Mouse (Mus musculus) heart, embryonic 13.5 days (tissue): ENCODE results near the gene Rhox3a2. TPM values are rescaled to one million over a fixed set of nuclear protein-coding genes. Genes with fewer than 3 reads are reported as not detected.
"Not testable (repeated sequence)": the region's sequence is repeated elsewhere in the genome, so short reads cannot be mapped to it uniquely, and the experiment has no call there.

ENCODE experiments used
- ATAC-seq: fragments of 200-750 bp; cut with Nextera tagmentation; 2 replicates; pipeline ENCODE4 v1.8.0; 2017; ENCODE audit warnings: moderate TSS enrichment; ENCODE audit not compliant: insufficient number of reproducible peaks, low FRiP score, low TSS enrichment; ENCODE audit errors: extremely low read depth
- H3K27ac ChIP-seq: fragments of 300-500 bp; sonication (generic); replicated peaks from 2 replicates; pipeline ENCODE4 v1.5.1; 2015; ENCODE audit warnings: moderate library complexity, mild to moderate bottlenecking, inconsistent platforms
- H3K27me3 ChIP-seq: fragments of 300-500 bp; sonication (generic); replicated peaks from 2 replicates; pipeline ENCODE4 v1.6.1; 2015; ENCODE audit warnings: mild to moderate bottlenecking, inconsistent platforms
- H3K36me3 ChIP-seq: fragments of 300-500 bp; sonication (generic); 2 replicates; pipeline ENCODE4 v1.6.1; 2015; ENCODE audit warnings: mild to moderate bottlenecking, inconsistent platforms
- H3K4me1 ChIP-seq: fragments of 300-500 bp; sonication (generic); 2 replicates; pipeline ENCODE4 v1.6.1; 2015; ENCODE audit warnings: inconsistent platforms
- H3K4me2 ChIP-seq: fragments of 300-500 bp; sonication (generic); 2 replicates; pipeline ENCODE4 v1.6.1; 2015; ENCODE audit warnings: inconsistent platforms, mild to moderate bottlenecking, moderate library complexity
- H3K4me3 ChIP-seq: fragments of 300-500 bp; sonication (generic); 2 replicates; pipeline ENCODE4 v1.5.1; 2015; ENCODE audit warnings: moderate library complexity, mild to moderate bottlenecking, inconsistent platforms
- H3K9ac ChIP-seq: fragments of 300-500 bp; sonication (generic); 2 replicates; pipeline ENCODE4 v1.6.1; 2015; ENCODE audit warnings: inconsistent platforms, mild to moderate bottlenecking, moderate library complexity
- H3K9me3 ChIP-seq: fragments of 300-500 bp; sonication (generic); 2 replicates; pipeline ENCODE4 v1.6.1; 2016; ENCODE audit warnings: inconsistent platforms
- WGBS: fragments of 180-500 bp; shearing (Covaris S2); methylation state at CpG from one replicate; pipeline ENCODE4 v1.1.7; 2015; ENCODE audit warnings: mixed read lengths; 5-methylcytosine and 5-hydroxymethylcytosine counted together
- polyA plus RNA-seq: library from polyadenylated mRNA; unstranded; fragments of >200 nt; fragmentation: Nextera tagmentation; extraction: Ambion mirVana; gene quantifications from 2 replicates; pipeline ENCODE4 v1.2.1, GENCODE M21; 2015

Rhox3a2 gene
- not detected in 2 replicates for polyA plus RNA-seq

- not testable (repeated sequence) for H3K4me3 ChIP-seq, H3K4me2 ChIP-seq, H3K9ac ChIP-seq, H3K36me3 ChIP-seq, H3K27ac ChIP-seq, H3K27me3 ChIP-seq, ATAC-seq, H3K9me3 ChIP-seq, H3K4me1 ChIP-seq
- WGBS = no CpG with 5 or more reads among the region's 1 CpGs
Measured at GRCm38 (mm10) chrX:37379728-37380127, at the start of gene Rhox3a2. Gene Rhox3a2 (plus strand): TSS chrX:37380028.

GRCm38 (mm10) chrX:37390548-37390947 lies 10.7 kb downstream of the Rhox3a2 start, which contains the start of gene Rhox4a2:
Gene Rhox4a2 (plus strand): TSS chrX:37390848.
- not testable (repeated sequence) for H3K9me3 ChIP-seq, H3K36me3 ChIP-seq, H3K27me3 ChIP-seq, H3K4me1 ChIP-seq, H3K27ac ChIP-seq, ATAC-seq, H3K9ac ChIP-seq, H3K4me3 ChIP-seq, H3K4me2 ChIP-seq
- WGBS = 82% methylated on average over 8 of the region's 16 CpGs

DNA sequence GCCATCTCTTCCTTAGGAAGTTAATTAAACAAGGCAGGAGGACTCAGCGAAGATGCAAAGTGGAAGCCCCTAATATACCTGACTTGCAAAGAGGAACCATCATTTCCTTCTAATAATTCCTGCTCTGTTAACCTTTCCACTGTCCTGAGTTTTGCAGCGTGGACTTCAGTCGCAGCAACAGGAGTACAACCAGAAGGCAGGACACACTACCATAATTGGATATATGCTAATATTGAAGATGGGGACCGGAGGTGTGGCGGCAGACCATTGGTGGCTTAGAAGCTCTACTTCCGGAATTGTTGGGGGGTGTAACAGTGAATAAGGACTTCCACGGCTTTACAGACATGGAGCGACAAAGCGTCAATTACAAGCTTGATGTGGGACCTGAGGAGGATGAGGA lies 31.9 kb downstream of the Rhox3a2 start, which contains the start of gene Rhox2b:
Rhox2b (plus strand) TSS at position 301 of the 400 bp plus-strand sequence.
- not testable (repeated sequence) for H3K9me3 ChIP-seq, H3K4me3 ChIP-seq, H3K4me2 ChIP-seq, H3K27ac ChIP-seq, H3K4me1 ChIP-seq, H3K9ac ChIP-seq, ATAC-seq, H3K36me3 ChIP-seq, H3K27me3 ChIP-seq
- WGBS = no CpG with 5 or more reads among the region's 9 CpGs

GRCm38 (mm10) chrX:37432194-37432593 lies 52.4 kb downstream of the Rhox3a2 start, which contains the start of gene Rhox4b:
Gene Rhox4b (plus strand): TSS chrX:37432494.
- H3K4me3 ChIP-seq, H3K9ac ChIP-seq, H3K4me1 ChIP-seq, H3K4me2 ChIP-seq, H3K9me3 ChIP-seq, H3K36me3 ChIP-seq, H3K27me3 ChIP-seq, H3K27ac ChIP-seq, ATAC-seq: not testable (repeated sequence)
- 83% methylated on average over 14 of the region's 15 CpGs for WGBS

Other genes starting within 250 kb of the Rhox3a2 start
- gene Akap14, start 211.2 kb upstream of the Rhox3a2 start, polyA plus RNA-seq = not detected in 2 replicates
- 659 and 790 TPM in 2 replicates for gene Ndufa1, start 188.9 kb upstream of the Rhox3a2 start, polyA plus RNA-seq
- 7.0 and 8.0 TPM in 2 replicates for gene Rnf113a1, start 188.8 kb upstream of the Rhox3a2 start, polyA plus RNA-seq
- gene Gm9, start 169.0 kb upstream of the Rhox3a2 start, polyA plus RNA-seq = not detected in 2 replicates
- gene Rhox1, start 157.8 kb upstream of the Rhox3a2 start, polyA plus RNA-seq = not detected in 2 replicates
- gene Rhox2a, start 135.1 kb upstream of the Rhox3a2 start, polyA plus RNA-seq = not detected in 2 replicates
- gene Rhox3a, start 130.1 kb upstream of the Rhox3a2 start, polyA plus RNA-seq = not detected in 2 replicates
- not detected in 2 replicates for gene Rhox4a, start 114.7 kb upstream of the Rhox3a2 start, polyA plus RNA-seq
- 0.17 TPM in 1 of 2 replicates, not detected in the other for gene Rhox4a2, start 10.8 kb downstream of the Rhox3a2 start, polyA plus RNA-seq
- not detected in 2 replicates for gene Rhox2b, start 32.0 kb downstream of the Rhox3a2 start, polyA plus RNA-seq
- not detected in 2 replicates for gene Rhox4b, start 52.5 kb downstream of the Rhox3a2 start, polyA plus RNA-seq
- gene Rhox2c, start 73.7 kb downstream of the Rhox3a2 start, polyA plus RNA-seq = not detected in 2 replicates
- not detected in 2 replicates for gene Rhox3c, start 78.6 kb downstream of the Rhox3a2 start, polyA plus RNA-seq
- gene Rhox4c, start 100.3 kb downstream of the Rhox3a2 start, polyA plus RNA-seq = not detected in 2 replicates
- gene Rhox2d, start 113.4 kb downstream of the Rhox3a2 start, polyA plus RNA-seq = not detected in 2 replicates
- not detected in 2 replicates for gene Rhox4d, start 134.3 kb downstream of the Rhox3a2 start, polyA plus RNA-seq
- not detected in 2 replicates for gene Rhox2e, start 150.4 kb downstream of the Rhox3a2 start, polyA plus RNA-seq
- not detected in 2 replicates for gene Rhox3e, start 162.0 kb downstream of the Rhox3a2 start, polyA plus RNA-seq
- gene Rhox4e, start 177.4 kb downstream of the Rhox3a2 start, polyA plus RNA-seq = not detected in 2 replicates
- not detected in 2 replicates for gene Rhox2f, start 191.4 kb downstream of the Rhox3a2 start, polyA plus RNA-seq
- not detected in 2 replicates for gene Rhox3f, start 201.0 kb downstream of the Rhox3a2 start, polyA plus RNA-seq
- gene Rhox4f, start 227.7 kb downstream of the Rhox3a2 start, polyA plus RNA-seq = not detected in 2 replicates
- not detected in 2 replicates for gene Rhox3g, start 248.6 kb downstream of the Rhox3a2 start, polyA plus RNA-seq